Mouse (Mus musculus) subcutaneous adipose tissue, adult 2 months (tissue): ENCODE data around the gene Pdpr. TPM values are rescaled to one million over a fixed set of nuclear protein-coding genes. Genes with fewer than 3 reads are reported as not detected.

Experiments
- polyA plus RNA-seq: library from polyadenylated mRNA; depleted of rRNA; stranded (reverse); fragments of >200 nt; gene quantifications from 2 replicates; pipeline ENCODE4 v1.2.3, GENCODE M21; 2012; ENCODE audit warnings: low replicate concordance; rRNA removed

Pdpr gene
- polyA plus RNA-seq, result 19.5 and 27.0 TPM in 2 replicates

DNA sequence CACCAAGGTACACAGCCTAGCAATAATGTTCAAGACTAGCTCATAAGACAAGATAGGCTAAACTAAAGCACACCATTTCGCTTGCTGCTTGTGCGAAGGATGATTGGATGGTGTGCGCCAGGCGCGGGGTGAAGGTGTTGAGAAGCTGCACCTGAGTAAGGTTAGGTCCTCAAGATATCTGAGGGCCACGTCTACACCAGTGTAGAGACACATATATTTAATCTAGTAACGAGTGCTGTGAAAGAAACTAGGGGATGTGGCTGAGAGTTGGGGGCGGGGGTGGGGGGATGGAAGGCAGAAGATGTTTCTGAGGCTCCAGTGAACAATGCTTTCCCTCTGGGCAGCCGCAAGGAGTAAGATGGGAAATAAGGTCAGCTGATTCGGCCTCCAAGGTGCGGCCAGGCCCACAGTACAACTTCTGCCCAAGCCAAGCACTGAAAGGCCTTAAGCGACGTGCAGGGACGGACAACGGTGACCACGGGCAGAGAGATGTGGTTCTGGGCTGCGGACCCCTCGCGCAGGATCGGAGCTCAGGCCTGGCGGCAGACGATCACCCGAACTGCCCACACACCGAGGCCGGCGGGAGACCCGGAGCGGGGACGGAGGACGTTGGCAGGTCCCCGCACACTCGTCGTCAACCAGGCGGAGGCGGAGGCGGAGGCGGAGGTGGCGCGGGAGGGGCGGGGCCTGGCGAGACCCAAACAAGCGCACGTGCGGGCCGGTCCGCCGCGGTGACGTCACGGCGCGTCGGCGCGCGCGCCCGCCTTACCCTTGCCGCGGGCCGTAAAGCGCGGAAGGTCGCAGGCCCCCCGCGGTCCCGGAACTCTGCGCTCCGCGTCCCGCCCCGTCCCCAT, at the start of gene Pdpr:
TSS of gene Pdpr (plus strand) at position 766 of the 854 bp plus-strand sequence.

GRCm38 (mm10) chr8:111056158-111056663, 38.2 kb upstream of the Pdpr start, which contains the start of gene Exosc6:
Gene Exosc6, plus strand, starts transcription at chr8:111056339.

DNA sequence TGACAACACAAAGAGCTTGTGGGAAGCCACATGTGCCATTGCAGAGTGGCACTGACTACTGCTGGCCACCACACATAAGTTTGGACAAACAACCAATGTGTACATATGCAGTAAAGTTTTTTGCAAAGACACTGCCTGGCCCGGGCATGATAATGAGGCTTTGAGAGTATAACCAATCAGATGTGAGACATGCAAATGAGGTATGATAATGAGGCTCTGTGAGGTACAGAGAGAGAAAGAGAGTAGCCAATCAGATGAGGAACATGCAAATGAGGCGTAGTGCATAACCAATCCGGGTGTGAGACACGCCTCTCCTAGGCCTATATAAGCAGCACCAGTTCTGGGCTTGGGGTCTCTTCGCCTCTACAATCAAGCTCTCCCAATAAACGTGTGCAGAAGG, 2.1 kb upstream of the Pdpr start, which contains the start of gene Clec18a:
TSS of gene Clec18a (minus strand) at position 101 of the 400 bp plus-strand sequence.

Other genes starting within 250 kb of the Pdpr start
- gene Cog4, start 248.0 kb upstream of the Pdpr start, polyA plus RNA-seq, result 56.8 and 79.9 TPM in 2 replicates
- 27.1 and 72.0 TPM in 2 replicates for gene Sf3b3, start 247.8 kb upstream of the Pdpr start, polyA plus RNA-seq
- gene Fuk, start 192.1 kb upstream of the Pdpr start, polyA plus RNA-seq, result 13.1 and 27.4 TPM in 2 replicates
- gene St3gal2, start 174.7 kb upstream of the Pdpr start, polyA plus RNA-seq, result 41.5 and 46.8 TPM in 2 replicates
- gene Ddx19a, start 96.8 kb upstream of the Pdpr start, polyA plus RNA-seq, result 25.6 and 40.0 TPM in 2 replicates
- gene Ddx19b, start 62.9 kb upstream of the Pdpr start, polyA plus RNA-seq, result 4.7 and 5.4 TPM in 2 replicates
- 33.2 and 50.3 TPM in 2 replicates for gene Aars, start 61.5 kb upstream of the Pdpr start, polyA plus RNA-seq
- gene Exosc6, start 38.3 kb upstream of the Pdpr start, polyA plus RNA-seq, result not detected in 2 replicates
- gene Clec18a, start 2.2 kb upstream of the Pdpr start, polyA plus RNA-seq, result 0.09 and 0.18 TPM in 2 replicates
- gene Glg1, start 164.6 kb downstream of the Pdpr start, polyA plus RNA-seq, result 40.9 and 60.5 TPM in 2 replicates
- 10.7 and 22.7 TPM in 2 replicates for gene Rfwd3, start 205.6 kb downstream of the Pdpr start, polyA plus RNA-seq
- 3.1 and 4.5 TPM in 2 replicates for gene Mlkl, start 243.5 kb downstream of the Pdpr start, polyA plus RNA-seq